Mouse (Mus musculus) heart, postnatal 25 days (tissue): ENCODE measurements around the gene Hoxa11. TPM values are rescaled to one million over a fixed set of nuclear protein-coding genes. Genes with fewer than 3 reads are reported as not detected.

Experiments used
- DNase-seq: peaks from one replicate; pipeline ENCODE4 v3.0.0; 2022; ENCODE audit warnings: low spot score
- intact Hi-C: fragments of 180-260 bp; cut with DNase I; formaldehyde crosslinking; loops from one replicate; pipeline ENCODE4 v1.15.1; 2025
- total RNA-seq, 2 experiments: library from RNA; stranded (reverse); gene quantifications; 2 replicates each; pipeline ENCODE4 v1.2.3; 2021

The Hoxa11 gene
- total RNA-seq, 2 experiments from 2014 or later = not detected

DNA sequence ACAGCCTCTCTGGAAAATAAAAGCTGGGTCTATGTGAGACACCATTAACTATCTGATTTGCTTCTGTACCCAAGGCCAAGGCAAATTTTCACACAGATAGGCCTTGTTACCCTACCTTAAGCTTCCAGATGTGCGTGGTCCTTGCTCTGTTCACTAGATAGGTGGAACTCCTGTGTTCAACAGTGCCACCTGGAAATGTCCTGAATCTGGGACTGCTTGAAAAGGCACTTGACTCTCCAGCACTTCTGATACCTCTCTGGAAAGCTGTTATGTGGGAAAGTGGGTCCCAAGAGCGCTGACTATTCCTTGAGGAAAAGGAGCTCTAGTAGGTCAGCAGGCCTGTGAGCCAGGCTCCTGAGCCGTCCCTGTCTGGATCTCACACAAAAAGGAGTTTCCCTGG lies 8.8 kb downstream of the Hoxa11 start:
- intact Hi-C loops = no loop called here
- no peak for DNase-seq

DNA sequence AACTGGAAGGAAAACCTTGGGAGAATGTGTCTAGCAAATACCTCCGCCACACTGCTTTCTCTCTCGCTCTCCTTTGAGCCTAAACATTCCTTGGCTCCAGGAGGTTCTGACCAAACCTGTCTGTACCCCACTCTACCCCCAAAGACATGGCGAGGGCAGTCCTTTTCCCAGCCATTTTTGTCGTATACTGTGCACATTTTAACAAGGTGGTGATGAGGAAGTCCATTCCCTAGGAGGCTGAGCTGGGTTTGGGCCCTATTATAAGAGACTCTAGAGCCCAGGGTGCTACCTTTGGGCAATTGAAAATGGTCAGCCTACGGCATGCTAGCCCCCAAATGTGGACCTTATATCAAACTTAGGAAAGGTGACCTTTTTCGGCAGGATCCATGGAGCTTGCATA lies 9.7 kb downstream of the Hoxa11 start:
- intact Hi-C loops = no loop called here
- no peak for DNase-seq

DNA sequence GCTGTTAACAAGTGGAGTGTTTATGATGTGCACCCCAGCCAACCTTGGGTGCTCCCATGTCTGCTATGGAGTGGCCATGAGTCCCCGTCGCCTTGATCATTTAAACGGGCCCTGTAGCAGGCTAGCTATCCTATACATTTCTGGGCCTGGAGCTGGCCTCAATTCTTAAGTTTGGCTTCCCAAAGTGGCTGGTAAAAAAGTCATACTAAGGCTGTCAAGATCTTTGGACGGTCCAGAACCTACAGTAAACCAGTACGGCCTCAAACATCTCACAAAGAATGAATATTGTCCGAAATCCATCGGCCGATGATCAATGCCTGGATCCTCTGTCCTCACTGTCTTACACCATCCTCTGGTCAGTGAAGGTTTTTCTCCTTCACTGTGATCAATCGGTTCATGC lies 10.3 kb downstream of the Hoxa11 start:
- no peak for DNase-seq
- intact Hi-C loops = no loop called here

DNA sequence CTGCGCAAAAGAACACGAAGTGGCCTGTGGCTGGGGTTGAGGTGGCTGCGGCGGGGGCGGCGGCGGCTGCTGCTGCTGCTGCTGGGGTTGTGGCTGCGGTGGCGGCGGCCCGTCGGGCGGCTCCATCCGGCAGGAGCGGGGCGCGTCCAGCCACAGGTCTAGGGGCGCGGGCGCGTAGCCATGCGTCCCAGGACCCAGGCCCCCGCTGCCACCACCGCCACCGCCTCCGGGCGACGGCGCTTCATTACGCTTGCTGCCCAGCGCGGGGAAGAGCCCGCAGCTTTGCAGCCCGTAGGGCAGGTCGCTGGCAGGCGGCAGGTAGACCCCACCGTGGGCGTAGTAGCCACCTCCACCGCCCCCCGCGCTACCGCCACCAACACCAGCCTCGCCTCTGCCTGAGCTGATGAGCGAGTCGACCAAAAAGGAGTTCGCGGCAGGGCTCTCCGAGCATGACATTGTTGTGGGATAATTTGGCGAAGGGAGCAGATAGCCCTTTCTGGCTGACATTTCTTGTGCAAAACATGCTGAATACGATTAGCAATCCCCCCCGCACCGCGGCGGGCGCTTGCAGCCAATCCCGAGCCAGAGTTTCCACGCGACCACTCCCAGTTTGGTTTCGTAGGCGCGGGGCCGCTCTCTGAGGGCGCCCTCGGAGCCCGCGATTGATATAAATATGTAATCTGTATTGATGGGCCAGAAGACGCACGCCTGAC lies 11.0 kb downstream of the Hoxa11 start:
- intact Hi-C loops = no loop called here
- no peak for DNase-seq

DNA sequence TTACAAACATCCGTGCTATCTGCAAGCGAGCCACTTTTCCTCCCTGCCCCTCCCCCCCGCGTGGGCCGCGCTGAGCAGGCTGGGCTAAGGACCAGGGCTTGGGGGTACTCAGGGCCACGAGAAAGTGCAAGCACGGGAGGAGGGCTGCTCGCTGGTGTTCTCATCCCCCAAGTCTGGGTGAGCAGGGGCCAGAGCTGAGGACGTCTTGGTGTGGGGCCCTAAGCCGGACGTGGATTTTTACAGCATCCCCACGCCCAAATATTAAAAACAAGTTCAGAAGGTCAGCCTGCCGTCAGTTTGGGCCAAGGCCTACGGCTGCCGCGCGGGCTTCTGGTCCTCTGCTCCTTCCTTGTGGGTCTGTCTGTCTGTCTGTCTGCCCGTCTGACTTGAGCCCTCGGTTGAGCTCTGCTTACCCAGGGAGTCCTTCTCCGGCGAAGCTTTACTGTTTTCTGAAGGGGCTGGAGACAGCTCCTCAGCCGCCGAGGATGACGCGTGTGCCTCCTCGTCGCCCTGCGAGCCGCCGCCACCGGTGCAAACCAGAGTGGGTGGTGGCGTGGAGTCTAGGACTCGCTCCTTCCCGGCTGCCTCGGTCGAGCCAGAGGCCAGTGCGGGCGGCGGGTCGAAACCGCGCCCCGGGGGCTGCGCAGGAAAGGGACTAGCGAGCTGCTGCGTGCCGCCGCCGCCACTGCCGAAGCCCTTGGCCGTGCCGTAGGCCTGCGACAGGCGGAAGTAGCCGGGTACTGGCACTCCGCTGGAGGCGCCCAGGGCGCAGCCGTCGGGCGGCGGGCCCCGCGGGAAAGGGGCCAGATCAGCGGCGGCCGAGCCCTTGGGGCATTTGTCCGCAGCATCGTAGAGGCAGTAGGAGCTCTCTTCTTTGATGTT lies 11.8 kb downstream of the Hoxa11 start:
- intact Hi-C loops = no loop called here
- no peak for DNase-seq

DNA sequence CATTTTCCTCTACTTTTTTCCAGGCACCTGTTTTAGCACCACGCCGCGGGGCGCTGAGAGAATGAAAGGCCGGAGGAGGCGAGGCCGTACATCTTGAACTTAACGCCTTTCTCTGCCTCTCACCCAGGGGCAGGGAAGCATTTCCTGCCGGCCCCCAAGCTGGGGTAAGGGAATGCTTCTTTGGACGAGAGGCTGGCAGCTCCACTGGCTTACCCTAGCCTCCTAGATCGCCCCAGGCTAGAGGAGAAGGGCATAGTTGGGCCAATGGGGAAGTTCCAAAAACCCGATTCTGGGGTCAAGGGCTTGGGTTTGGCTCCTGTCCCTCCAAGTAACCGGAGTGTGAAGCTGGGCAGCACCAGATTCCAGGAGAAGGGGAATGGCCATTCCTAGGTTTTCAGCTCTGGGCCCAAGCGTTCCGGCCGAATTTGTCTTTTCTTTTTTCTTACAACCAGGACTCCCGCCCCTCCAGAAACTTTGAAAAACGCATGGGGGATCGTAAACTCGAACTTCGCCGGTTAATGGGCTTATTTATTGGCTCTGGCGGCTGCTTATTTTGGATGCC lies 12.5 kb downstream of the Hoxa11 start:
- DNase-seq = no peak
- intact Hi-C loops = no loop called here

DNA sequence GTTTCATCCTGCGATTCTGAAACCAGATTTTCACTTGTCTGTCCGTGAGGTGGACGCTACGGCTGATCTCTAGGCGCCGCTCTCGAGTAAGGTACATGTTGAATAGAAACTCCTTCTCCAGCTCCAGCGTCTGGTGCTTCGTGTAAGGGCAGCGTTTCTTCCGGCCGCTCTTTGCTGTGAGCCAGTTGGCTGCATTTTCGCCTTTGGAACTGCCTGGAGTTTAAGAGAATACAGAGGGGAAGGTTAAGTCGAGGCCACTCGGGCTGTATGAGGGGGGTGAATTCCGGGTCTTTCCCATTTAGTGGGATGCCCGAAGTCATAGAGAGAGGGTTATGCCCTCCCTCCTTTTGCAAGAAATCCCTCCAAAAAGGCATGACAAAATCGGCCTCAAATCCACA lies 13.0 kb downstream of the Hoxa11 start:
- intact Hi-C loops = no loop called here
- DNase-seq = no peak

DNA sequence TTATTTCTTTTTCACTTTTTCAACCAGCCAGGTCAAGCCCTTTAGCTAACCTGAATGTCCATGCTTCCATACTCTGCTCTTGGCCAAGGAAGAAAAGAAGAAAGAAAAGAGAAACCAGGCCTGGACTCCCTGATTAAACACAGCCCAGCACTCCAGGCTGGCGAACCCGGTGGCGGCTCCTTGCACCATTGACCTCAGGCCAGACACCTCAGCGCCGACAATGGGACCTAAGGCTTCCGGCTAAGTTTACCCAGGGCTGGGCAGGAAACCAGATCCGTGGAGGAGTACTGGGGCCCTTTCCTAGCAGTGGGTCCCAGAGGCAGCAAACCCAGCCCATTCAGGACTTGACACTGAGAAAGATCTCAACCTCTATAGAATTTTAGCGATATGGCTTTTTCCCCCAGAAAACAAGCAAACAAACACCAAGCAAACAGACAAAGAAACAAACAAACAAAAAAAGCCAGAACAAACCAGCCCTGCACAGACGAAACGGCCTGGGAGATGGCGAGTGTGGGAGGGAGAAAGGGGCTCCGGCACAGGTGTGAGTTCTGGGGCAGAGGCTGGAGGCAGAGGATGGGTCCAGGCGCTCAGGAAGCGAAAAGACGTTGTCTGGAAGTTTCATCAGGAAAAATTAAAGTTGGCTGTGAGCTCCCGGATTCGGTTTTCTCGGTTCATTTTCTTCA lies 13.6 kb downstream of the Hoxa11 start:
- DNase-seq = no peak
- intact Hi-C loops = no loop called here

DNA sequence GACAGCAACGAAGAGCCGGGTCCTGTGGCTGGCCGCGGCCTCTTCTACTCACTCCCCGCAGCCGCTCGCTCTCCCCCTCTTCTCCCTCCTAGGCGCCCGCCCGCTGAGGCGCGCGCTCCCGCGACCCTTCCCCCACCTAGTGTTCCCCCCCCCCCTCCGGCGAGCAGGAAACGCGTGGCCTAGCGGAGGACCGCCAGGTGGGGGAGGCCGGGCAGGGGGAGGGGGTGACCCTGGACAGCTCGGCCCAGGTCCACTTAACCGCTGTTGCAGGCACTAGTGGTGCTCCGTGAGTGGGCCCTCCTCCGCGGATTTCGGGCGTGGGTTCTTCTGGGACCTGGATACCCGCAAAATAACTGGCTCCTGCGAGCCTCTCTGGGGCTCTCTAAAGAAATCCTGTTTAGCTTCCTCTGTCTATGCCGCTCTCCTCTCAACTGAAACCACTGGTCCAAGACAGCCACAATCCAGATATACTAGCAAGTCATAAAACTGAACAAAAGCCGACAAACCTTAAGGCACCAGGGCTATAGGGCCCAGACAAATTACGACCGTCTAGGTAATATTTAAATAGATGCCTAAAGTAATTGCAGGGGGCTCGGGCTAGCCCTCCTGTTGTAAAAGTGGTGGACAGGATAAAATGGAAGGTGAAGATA lies 15.0 kb downstream of the Hoxa11 start, which contains the start of gene Hoxa9:
Gene Hoxa9, minus strand, starts transcription at position 574 of the 650 bp plus-strand sequence.
- intact Hi-C loops = no loop called here
- no peak for DNase-seq

DNA sequence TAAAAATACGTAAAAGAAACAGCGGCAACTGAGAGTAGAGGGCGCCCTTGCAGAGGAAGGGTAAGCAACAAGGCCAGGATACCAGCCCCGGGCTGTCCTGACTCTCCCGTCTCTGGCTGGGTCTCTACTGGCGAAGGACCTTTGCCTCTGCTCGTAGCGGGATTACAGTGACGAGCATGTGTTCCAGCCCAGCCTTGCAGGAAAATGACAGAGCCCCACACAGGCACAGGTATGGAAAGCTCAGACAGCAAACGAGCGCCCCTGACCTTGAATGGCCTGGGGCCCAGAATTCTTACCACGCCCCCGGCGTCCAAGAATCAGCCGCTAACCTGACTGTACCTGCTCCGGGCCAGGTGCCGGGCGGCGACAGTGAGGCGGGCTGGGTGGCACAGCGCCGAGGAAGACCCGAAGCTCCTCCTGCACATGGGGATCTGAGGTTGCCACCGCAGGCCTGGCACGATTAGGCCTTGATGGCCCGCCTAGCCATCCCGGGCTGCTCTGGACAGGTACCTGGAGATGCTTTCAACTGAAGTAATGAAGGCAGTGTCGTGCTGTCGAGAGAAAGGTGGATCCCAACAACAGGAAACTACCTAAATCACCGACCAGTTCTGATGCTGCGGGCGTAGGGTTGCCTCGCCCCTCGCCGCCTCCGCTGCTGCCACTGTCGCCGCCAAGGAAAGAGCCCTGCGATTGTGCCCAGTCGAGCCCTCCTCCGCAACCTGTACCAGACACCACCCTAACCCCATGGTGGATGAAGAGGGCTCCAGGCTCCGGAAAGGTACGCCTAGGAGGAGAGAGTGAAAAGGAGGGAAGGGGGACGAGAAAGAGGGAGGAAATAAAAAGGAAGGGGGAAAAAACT lies 15.8 kb downstream of the Hoxa11 start:
- no peak for DNase-seq

DNA sequence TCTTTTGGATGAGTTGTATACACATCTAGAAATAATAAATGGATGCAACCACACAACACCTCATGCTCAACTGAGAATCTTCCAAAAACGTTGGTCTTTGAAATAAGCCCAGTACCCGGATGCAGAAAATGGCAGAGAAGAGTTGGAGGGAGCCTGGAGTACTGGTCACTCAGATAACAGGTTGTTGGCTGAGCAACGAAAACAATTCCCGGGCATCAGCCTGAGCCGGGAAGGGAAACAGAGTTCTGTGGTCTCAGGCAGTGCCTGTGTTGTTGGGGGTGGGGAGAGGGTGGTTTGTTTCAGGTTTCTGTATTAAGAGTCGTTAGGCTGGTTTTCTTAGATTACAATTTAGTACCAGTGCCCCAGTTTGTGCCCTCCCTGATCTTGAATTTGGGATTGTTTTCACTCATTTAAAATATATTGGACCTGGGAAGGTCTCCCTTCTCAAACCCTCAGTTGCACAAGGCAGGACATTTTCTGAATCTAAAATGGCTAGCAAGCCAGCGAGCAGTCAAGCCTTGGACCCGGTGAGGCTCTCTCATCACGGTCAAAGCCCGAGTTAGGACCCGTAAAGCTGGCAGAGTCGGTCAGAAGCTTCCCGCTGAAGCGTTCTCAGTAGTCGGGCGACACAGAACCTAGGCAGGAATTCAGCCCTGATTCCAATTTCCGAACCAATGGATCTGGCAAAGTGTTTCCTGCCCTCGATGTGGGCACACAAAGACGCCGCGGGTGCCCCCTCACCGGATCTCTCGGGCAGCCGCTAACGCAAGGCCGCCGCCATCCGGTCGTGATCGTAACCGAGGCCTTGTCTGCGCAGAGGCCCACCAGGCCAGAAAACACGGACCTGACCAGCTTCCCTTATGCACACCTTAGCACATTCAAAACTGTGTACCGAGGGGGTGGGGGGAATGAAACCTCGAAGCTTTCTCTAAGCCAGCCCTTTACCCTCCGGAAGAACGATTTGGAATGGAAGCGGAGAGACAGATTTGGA lies 16.8 kb downstream of the Hoxa11 start:
- no peak for DNase-seq
- intact Hi-C loops = loop anchor here (10.0 kb wide), 1 partner anchor 844 kb away; no protein-coding TSS in a partner anchor

More for the DNA sequence above, 15.8 kb downstream of the Hoxa11 start:
- intact Hi-C loops = loop anchor here (10.0 kb wide), 1 partner anchor 845 kb away; no protein-coding TSS in a partner anchor

DNA sequence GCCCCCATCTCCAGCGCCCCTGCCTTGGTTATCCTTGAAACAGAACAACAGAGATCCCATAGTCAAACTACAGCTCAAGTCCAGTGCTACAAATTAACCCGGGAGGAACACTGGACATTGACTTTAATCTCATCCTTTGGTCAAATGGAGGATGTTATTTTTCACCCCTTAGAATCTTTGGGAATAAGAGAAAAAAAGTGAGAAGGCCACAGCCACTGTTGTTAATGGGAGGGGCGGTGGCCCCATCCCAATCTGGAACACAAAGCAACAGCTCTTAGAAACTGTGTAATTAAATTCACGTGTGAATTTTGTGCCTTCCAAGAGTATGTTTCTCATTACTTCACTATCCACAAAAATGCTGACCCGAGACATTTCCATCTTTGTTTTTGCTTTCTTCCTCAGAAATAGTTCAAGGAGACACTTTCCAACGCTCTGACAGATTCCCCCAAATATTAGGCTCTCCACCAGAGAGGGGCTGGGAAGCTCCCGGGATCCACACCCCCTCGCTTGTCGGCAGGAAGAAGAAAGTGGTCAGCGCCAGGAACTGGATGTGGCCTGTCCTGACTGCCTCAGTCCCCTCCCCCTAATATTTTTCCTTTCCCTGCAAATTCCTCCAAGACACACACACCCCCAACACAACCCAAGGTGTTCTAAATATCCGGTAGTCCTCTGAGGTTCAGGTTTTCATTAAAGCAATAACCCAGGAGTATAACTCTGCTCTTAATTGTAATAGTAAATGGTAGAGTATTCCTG lies 18.0 kb downstream of the Hoxa11 start:
- intact Hi-C loops = loop anchor here (10.0 kb wide), 1 partner anchor 843 kb away; no protein-coding TSS in a partner anchor
- DNase-seq = no peak

DNA sequence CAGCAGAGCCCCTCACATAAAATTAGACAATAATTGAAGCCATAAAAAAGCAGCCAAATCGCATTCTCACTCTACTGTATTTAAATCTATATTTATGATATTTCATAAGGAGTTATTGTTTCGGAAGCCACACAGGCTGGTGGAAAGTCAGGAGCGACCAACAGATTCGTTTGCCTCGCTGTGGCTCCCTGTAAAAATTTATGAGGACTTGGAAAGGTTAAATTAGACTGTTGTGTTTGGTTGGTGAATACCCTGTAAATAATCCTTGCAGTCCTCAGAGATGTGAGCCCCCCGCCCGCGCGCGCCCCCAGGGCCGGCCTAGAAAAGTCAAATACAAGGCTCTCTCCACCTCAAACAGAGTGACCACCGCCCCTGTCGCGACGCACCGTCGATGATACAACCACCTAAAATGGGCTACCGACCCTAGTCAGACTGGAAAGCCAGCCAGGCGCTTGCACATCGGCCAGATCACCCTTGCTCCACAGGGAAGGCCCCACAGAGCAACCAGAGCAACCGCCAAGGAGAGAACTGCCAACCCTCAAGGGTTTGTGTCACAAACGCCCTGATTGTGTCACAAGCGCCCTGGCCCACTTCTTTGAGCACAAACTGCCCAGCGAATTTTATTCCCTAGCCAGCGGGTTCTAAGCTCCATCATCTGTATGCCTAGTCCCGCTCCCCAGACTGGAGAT lies 18.9 kb downstream of the Hoxa11 start:
- no peak for DNase-seq
- intact Hi-C loops = loop anchor here (10.0 kb wide), 1 partner anchor 842 kb away; no protein-coding TSS in a partner anchor

DNA sequence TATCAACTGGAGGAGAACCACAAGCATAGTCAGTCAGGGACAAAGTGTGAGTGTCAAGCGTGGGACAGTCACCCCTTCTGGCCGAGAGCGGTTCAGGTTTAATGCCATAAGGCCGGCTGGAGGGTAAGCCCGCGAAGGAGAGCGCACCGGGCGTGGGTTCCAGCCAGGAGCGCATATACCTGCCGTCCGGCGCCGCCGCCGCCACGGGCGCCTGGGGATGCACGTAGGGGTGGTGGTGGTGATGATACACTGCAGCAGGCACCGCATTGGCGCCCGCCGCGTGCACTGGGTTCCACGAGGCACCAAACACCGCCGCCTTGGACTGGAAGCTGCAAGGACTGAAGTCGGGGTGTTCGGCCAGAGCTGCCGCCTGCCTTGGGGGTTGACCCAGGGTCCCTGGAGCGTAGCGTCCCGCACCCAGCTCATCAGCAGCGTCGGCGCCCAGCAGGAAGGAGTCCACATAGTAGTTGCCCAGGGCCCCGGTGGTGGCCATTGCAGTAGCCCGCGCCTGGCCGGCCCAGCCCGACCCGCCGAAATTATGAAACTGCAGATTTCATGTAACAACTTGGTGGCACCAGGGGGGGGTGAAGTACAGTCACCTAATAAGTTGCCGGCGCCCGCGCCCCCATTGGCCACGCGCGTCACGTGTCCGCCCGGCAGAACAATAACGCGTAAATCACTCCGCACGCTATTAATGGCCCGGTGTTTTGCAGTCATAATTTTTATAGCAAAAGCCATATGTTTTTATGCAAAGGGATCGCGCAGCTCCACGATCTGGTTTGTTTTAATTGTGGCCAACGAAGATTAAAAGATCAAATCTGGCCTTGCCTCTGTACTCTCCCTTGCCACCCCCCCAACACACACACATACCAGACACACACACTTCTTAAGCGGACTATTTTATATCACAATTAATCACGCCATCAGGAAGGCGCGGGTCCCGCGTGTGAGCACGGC lies 19.7 kb downstream of the Hoxa11 start:
- intact Hi-C loops = loop anchor here (10.0 kb wide), 1 partner anchor 841 kb away; no protein-coding TSS in a partner anchor
- no peak for DNase-seq
